Mouse (Mus musculus): ENCODE measurements at regions not wholly inside any gene's neighbourhood (a gene's known extent, or its start where the extent isn't known, plus 50 kb on each side); places are given as distances from the start of the nearest gene placed in this dataset.

DNA sequence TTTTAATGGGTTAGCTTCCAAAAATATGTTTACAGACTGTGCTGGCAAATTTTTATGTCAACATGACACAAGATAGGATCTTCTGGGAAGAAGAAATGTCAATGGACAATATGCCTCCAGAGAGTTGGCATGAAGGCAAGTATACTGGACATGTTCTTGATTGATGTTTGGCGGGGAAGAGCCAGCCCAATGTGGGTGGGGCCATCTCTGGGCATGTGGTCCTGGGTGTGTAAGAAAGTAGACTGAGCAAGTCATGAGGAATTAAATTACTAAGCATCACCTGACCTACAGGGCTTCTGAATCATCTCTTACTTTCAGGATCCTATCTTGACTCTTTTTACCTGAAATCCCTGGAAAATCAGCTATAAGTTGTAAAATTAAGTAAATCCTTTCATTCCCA is 525.0 kb upstream of the Grm7 start:
- no peak for DNase-seq (ENCODE audit: low spot score in 2 of 2)

DNA sequence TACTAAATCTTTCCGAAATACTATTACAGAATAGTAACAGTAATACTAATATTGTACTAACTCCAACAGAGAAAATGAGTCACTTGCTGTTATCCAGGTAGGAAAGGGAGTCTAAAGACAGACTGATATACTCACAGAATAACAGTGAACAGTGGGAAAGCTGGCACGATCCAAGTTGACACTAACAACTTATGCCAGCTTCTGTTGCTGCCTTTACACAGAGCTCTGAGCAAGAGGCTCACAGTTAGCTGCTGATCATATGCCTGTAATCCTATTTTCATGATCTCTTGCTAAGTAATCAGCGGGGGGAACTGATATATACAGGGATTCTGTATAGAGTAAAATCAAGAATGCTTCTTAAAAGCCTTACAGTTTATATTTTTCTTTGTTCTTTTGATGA is 513.1 kb upstream of the Grm7 start:
- peak in 1 of 2 experiments; percentile 9 for DNase-seq (ENCODE audit: low spot score in 2 of 2)

DNA sequence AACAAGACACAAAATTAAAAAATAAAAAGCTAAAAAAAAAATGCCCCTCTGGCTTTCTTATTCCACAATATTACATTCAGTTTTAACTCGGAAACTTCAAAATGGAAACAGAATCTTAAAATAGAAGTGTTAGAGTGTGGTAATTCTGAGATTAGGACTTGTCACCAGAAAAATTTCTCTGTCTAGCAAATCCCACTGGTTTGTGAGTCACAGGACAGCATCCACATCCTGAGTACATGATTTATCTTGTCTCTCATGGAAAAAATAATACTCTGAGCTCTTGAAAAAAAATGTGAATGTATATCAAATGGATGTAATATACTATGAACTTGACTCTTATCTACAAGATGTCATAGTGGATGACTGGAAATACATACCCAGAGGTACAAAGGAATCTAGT is 511.8 kb upstream of the Grm7 start:
- DNase-seq (ENCODE audit: low spot score in 2 of 2): no peak

DNA sequence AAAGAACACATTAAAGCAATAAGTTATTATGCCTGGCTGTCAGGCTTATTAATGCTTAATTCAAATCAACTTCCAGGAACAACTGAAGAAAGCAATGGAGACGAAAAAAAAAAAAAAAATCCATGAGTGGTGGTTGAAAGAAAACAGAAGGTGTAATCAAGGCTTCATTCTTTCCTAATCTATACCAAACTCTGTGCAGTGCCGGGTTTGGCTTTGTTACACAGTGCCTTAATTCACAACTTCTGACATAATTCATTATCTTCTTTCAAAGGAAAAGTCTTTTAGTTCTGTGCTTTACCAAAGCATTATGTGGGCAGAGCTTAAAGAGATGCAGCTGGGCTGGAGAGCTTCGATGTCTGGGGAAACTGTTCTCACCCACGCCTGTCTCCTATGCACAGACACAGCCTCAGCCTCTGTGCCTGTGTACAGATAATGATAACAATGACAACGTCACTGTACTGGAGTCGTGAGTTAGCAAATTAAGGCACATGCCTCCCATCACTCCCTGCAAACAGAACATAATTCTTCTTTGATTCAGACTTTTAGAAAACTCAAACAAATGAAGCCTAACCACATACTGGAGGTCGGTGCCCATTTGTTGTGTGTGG is 508.2 kb upstream of the Grm7 start:
- DNase-seq (ENCODE audit: low spot score in 2 of 2): peak; percentile 45 to 67

DNA sequence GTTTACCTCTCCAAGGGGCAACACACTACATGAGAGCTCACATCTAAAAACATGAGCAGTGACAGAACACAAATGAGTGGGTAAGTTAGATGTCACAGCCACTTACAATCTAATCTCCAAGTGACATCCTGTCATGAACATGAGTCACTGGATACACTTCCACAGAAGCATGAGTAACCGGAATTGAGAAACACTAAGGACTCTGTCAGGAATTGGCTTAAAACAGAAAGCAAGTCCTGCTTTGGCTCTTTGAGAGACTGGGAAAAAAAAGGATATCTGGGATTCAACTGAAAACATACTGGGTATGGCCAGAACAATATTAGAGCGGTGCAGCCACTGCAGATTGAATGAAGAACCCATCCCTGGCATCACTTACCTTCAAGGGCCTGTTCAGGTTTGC is 506.0 kb upstream of the Grm7 start:
- no peak for DNase-seq (ENCODE audit: low spot score in 2 of 2)

DNA sequence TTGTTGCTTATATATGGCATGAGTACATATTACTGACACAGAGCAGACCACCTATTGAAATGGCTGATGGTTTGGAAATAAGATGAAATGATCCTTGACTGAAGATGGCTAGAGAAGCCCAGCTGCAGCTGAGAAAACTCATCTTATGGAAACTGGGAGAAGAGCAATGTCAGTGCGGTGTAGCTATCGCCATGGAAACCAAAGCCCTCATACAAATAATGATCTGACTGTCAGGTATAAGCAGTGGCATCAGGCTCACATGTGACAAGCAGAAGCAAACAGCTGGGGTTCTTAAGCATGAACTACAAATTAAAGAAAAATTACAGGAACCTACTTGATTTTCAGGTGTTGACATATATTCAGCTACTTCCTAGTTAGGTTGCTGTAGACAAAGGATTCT is 476.8 kb upstream of the Grm7 start:
- DNase-seq (ENCODE audit: low spot score in 2 of 2): no peak

DNA sequence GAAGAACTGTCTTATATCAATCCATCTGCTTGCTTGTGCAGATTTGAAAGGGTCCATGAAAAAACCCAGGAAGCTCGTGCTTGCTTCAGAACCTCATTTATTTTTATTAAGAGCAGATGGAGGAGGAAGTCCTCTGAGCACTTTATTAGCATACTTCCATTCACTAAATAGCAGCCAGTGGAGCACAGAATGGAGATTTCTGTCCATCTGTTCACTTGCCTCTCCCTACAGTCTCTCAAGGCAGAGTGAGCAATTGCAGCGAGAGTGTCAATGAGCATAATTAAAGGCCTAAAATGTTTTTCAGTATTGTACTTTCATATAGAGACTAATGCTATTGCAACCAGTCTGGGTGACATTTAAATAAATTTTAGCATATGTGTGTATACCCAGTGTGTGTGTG is 439.4 kb upstream of the Grm7 start:
- DNase-seq (ENCODE audit: low spot score in 2 of 2): peak; percentile 47 to 70

DNA sequence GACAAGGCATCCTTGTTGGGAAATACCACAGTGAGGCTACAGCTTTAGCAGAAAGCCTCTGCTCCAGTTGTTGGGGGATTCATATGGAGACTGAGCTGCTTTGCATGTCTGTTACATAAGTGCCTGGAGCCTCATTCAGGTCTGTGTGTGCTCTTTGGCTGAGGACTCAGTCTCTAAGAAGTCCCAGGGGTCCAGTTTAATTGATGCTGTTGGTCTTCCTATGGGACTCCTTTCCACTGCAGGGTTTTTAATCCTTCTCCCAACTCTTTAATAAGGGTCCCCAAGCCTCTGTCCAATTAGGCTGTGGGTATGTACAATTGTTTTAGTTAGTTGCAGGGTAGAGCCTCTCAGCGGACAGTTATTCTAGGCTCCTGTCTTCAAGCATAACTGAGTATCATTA is 436.6 kb upstream of the Grm7 start:
- no peak for DNase-seq (ENCODE audit: low spot score in 2 of 2)

DNA sequence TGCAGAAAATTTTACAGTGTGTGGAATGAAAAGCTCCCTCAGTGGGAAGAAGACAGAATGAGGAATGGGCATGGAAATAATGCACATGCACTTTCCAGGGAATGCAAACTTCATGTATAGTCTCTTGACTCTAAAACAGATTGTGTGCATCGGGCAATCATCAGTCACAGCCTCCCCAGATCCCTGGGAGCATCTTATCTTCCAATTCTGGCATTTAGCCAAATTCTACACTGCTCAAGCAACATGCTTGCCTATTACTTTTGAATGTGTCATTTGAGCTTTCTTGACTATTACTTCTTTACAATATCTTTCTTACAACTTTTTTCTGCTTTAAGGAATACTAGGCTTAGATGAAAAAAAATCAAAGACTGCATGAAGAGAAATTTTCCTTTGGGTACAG is 397.9 kb upstream of the Grm7 start:
- DNase-seq (ENCODE audit: low spot score in 2 of 2): no peak

DNA sequence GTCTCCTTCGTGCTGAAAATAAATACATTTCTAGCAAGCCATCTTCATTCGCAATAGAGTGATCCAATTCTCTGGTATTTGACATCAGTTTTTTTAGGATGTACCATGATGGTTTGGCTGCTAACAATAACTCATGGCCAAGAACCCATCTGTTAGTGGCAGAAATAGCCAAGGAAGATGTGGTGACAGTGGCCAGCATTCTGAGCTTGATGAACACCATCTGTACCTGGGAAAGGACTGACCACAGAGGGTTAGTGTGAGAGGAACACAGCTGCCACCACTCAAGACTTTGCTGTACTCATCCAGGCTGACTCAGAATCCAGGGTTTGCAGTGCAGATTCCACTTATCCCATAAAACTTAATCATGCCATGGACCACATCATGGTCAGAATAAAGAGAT is 348.8 kb upstream of the Grm7 start:
- no peak for DNase-seq (ENCODE audit: low spot score in 2 of 2)

Measured in layer of hippocampus, adult 18-20 months (tissue).